Mouse (Mus musculus) hindbrain, embryonic 12.5 days (tissue): ENCODE measurements around the gene Oat. TPM values are rescaled to one million over a fixed set of nuclear protein-coding genes. Genes with fewer than 3 reads are reported as not detected.

ENCODE experiments used
- ATAC-seq: fragments of 200-750 bp; cut with Nextera tagmentation; 2 replicates; pipeline ENCODE4 v1.8.0; 2017; ENCODE audit warnings: moderate TSS enrichment; ENCODE audit not compliant: low FRiP score
- H3K27ac ChIP-seq: fragments of 300-500 bp; sonication (generic); 2 replicates; pipeline ENCODE4 v1.5.1; 2016; ENCODE audit warnings: mild to moderate bottlenecking
- H3K27me3 ChIP-seq: fragments of 300-500 bp; sonication (generic); 2 replicates; pipeline ENCODE4 v1.6.1; 2016; ENCODE audit warnings: mild to moderate bottlenecking
- H3K36me3 ChIP-seq: fragments of 300-500 bp; sonication (generic); 2 replicates; pipeline ENCODE4 v1.6.1; 2016; ENCODE audit warnings: mild to moderate bottlenecking
- H3K4me1 ChIP-seq: fragments of 300-500 bp; sonication (generic); 2 replicates; pipeline ENCODE4 v1.6.1; 2016
- H3K4me2 ChIP-seq: fragments of 300-500 bp; sonication (generic); replicated peaks from 2 replicates; pipeline ENCODE4 v1.6.1; 2016; ENCODE audit warnings: mild to moderate bottlenecking
- H3K4me3 ChIP-seq: fragments of 300-500 bp; sonication (generic); 2 replicates; pipeline ENCODE4 v1.5.1; 2016; ENCODE audit warnings: mild to moderate bottlenecking
- H3K9ac ChIP-seq: fragments of 300-500 bp; sonication (generic); 2 replicates; pipeline ENCODE4 v1.6.1; 2016; ENCODE audit warnings: mild to moderate bottlenecking, moderate library complexity
- H3K9me3 ChIP-seq: fragments of 300-500 bp; sonication (generic); replicated peaks from 2 replicates; pipeline ENCODE4 v1.6.1; 2016; ENCODE audit warnings: mild to moderate bottlenecking
- WGBS: fragments of 180-500 bp; shearing (Covaris S2); methylation state at CpG from one replicate; pipeline ENCODE4 v1.1.7; 2016; 5-methylcytosine and 5-hydroxymethylcytosine counted together
- polyA plus RNA-seq: library from polyadenylated mRNA; unstranded; fragments of >200 nt; fragmentation: Nextera tagmentation; extraction: Ambion mirVana; gene quantifications from 2 replicates; pipeline ENCODE4 v1.2.1, GENCODE M21; 2016

The Oat gene
- 121 and 127 TPM in 2 replicates for polyA plus RNA-seq

DNA sequence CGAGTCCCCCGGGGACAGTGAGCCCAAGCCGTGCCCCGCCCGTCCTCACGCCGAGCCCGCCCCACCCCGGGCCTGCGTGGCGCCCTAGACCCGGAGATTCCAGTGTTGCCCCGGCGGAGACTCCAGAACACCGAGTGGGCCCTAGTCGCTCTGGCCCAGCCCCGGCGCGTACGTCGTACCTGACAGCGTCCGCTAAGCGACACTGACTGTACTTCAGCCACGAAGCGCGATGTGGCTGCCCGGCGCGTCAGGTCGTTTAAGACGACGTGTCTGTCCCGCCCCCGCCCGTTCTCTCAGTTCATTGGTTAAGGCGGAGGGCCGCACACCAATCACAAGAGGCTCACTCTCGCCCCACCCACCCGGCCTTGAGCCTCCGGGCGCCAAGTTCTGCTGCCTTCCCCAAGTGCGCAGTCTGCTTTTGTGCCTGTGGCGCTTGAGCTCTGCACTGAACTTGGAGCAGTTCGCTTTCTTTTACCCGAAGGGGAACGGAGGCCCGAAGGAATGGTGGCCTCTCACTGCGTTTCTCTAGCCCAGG is at the start of gene Oat:
Gene Oat (minus strand): TSS at position 283 of the 535 bp plus-strand sequence.
- H3K4me1 ChIP-seq = peaks cover 21% of the 10 kb centered on the region
- H3K27ac ChIP-seq = peak within 1 kb of the TSS; percentile 77
- under 1% methylated on average over 49 of the region's 49 CpGs for WGBS
- H3K4me3 ChIP-seq = peak within 1 kb of the TSS; percentile 56
- ATAC-seq = peak; percentile 97
- H3K9ac ChIP-seq = peak within 1 kb of the TSS; percentile 61
- peaks cover 12% of the 10 kb centered on the region for H3K27me3 ChIP-seq
- H3K4me2 ChIP-seq = peak within 1 kb of the TSS; percentile 60
- H3K9me3 ChIP-seq = no peaks in the 10 kb centered on the region; the same call in 1 of the 2 replicates
- no peaks in the 10 kb centered on the region for H3K36me3 ChIP-seq

GRCm38 (mm10) chr7:132624161-132624560 is 48.0 kb upstream of the Oat start:
- Histone ChIP-seq H3K9ac (no peak overlapping the region), H3K4me2 (no peak overlapping the region), H3K27me3 (peaks cover 4% of the 10 kb centered on the region; the same call in 1 of the 2 replicates), H3K36me3 (no peaks in the 10 kb centered on the region), H3K27ac (no peak overlapping the region), H3K4me3 (no peak overlapping the region), H3K4me1 (no peaks in the 10 kb centered on the region), H3K9me3 (no peaks in the 10 kb centered on the region)
- WGBS = 70% methylated on average over 10 of the region's 10 CpGs
- ATAC-seq = no peak

GRCm38 (mm10) chr7:132619975-132620918 is 44.0 kb upstream of the Oat start:
- H3K36me3 ChIP-seq = no peaks in the 10 kb centered on the region
- no peak overlapping the region for H3K27ac ChIP-seq
- H3K4me3 ChIP-seq = no peak overlapping the region
- 90% methylated on average over 15 of the region's 15 CpGs for WGBS
- H3K9me3 ChIP-seq = no peaks in the 10 kb centered on the region
- no peak overlapping the region for H3K4me2 ChIP-seq
- H3K4me1 ChIP-seq = peaks cover 11% of the 10 kb centered on the region
- no peak for ATAC-seq
- peaks cover 7% of the 10 kb centered on the region; the same call in 1 of the 2 replicates for H3K27me3 ChIP-seq
- no peak overlapping the region for H3K9ac ChIP-seq

GRCm38 (mm10) chr7:132619549-132619948 is 43.4 kb upstream of the Oat start:
- Histone ChIP-seq H3K9me3 (no peaks in the 10 kb centered on the region), H3K36me3 (no peaks in the 10 kb centered on the region), H3K9ac (no peak overlapping the region), H3K27me3 (peaks cover 10% of the 10 kb centered on the region), H3K4me3 (no peak overlapping the region), H3K4me1 (peaks cover 12% of the 10 kb centered on the region), H3K4me2 (no peak overlapping the region), H3K27ac (no peak overlapping the region)
- ATAC-seq = no peak
- WGBS = 91% methylated on average over 8 of the region's 8 CpGs

DNA sequence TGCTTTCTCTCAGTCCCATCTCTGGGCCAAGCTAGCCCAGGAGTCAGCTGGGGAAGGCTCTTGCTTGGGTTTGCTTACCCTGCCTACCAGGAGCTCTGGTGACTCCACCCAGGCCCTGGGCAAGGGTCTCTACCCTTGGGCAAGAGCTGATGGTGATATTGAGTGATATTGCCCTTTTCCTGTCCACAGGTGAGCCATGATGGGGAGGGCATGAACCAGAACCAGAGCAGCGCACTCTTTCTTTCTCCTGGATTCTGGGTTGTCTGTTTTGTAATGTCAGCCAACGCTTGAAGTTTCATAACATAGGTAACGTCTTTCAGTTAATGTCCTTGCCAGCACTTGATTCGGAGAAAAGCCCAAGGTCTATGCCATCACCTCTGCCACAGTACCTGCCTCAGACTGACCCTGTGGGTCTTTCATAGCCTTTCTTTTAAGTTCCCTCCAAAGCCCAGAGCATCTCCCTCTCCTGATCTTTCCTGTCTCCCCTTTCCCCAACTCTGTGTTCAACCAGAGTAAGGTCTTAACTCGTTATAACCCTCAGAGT is 40.9 kb upstream of the Oat start:
- WGBS = 84% methylated on average over 5 of the region's 5 CpGs
- H3K27ac ChIP-seq = no peak overlapping the region
- H3K4me3 ChIP-seq = no peak overlapping the region
- peaks cover 12% of the 10 kb centered on the region for H3K4me1 ChIP-seq
- H3K9me3 ChIP-seq = no peaks in the 10 kb centered on the region
- no peak for ATAC-seq
- H3K4me2 ChIP-seq = no peak overlapping the region
- H3K9ac ChIP-seq = no peak overlapping the region
- H3K27me3 ChIP-seq = peaks cover 11% of the 10 kb centered on the region
- no peaks in the 10 kb centered on the region for H3K36me3 ChIP-seq

DNA sequence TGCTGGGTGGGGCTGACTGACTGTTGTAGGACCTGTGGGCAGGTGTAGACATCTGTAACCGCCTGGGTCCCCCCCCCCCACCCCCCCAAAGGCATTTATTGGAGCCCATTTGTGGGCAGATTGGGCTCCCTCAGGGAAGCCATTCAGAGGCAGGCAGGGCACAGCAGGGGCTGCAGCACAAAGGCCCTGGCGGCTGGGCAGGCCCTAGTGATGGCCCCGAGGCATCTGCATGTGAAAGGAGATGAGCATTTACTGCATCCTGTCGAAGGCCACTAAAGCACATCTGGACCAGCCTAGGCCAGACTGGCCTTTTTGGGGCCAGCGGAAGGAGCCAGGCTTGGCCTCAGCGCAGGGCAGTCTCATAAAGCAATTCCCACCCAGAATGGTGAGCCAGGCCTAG is 40.2 kb upstream of the Oat start:
- ATAC-seq = no peak
- no peaks in the 10 kb centered on the region for H3K9me3 ChIP-seq
- WGBS = 10% methylated on average over 6 of the region's 6 CpGs
- H3K4me3 ChIP-seq = no peak overlapping the region
- H3K4me1 ChIP-seq = peaks cover 12% of the 10 kb centered on the region
- peaks cover 11% of the 10 kb centered on the region for H3K27me3 ChIP-seq
- no peak overlapping the region for H3K9ac ChIP-seq
- no peaks in the 10 kb centered on the region for H3K36me3 ChIP-seq
- no peak overlapping the region for H3K27ac ChIP-seq
- H3K4me2 ChIP-seq = no peak overlapping the region

DNA sequence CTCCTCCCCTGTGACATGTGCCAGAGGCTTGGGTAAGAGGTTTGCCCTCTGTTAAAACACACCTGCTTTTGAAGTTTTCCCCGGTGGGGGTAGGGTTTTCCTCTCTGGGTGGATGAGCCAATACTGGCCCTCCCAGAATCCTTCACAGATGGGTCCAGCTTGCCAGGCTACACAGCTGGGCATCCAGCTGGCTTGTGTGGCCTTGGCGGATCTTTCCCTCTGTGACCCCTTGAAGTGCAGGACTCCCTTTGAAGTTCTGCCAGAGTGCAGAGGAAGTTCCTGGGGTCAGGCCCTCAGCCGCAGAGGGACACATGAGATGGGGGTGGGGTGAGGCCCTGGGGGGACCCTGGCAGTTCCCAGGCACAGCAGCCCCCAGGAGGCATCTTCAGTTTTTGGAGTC is 39.1 kb upstream of the Oat start:
- no peaks in the 10 kb centered on the region for H3K9me3 ChIP-seq
- no peaks in the 10 kb centered on the region for H3K36me3 ChIP-seq
- ATAC-seq = no peak
- H3K4me1 ChIP-seq = peaks cover 14% of the 10 kb centered on the region
- H3K27me3 ChIP-seq = peaks cover 7% of the 10 kb centered on the region
- H3K27ac ChIP-seq = no peak overlapping the region
- no peak overlapping the region for H3K4me2 ChIP-seq
- no peak overlapping the region for H3K4me3 ChIP-seq
- 1% methylated on average over 3 of the region's 3 CpGs for WGBS
- H3K9ac ChIP-seq = no peak overlapping the region

DNA sequence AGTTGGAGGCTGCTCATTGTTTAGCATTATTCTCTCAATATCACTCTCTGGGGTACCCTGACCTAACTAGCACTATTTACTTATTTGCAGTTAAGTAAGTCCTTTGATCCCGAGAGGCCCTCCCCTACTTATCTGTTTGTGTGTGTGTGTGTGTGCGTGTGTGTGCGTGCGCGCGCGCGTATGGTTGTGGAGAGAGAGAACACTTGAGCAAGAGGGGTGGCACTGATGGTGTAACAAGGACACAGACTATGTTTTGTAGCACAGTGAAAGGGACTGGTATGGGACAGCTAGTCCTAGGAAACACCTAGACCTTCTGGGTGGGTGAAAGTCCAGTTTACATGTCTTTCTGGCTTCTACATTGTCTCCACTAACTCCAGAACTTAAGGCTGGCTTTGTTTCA is 35.3 kb upstream of the Oat start:
- Histone ChIP-seq H3K4me2 (no peak overlapping the region), H3K9me3 (no peaks in the 10 kb centered on the region), H3K27ac (no peak overlapping the region), H3K4me3 (no peak overlapping the region), H3K36me3 (no peaks in the 10 kb centered on the region), H3K9ac (no peak overlapping the region), H3K27me3 (peaks cover 15% of the 10 kb centered on the region), H3K4me1 (peaks cover 16% of the 10 kb centered on the region)
- ATAC-seq = no peak
- WGBS = 97% methylated on average over 8 of the region's 8 CpGs

- H3K27ac ChIP-seq = no peak within 1 kb of the TSS
- H3K36me3 ChIP-seq = no peaks in the 10 kb centered on the region
- peak within 1 kb of the TSS; percentile 54 for H3K4me3 ChIP-seq
- 8% methylated on average over 44 of the region's 44 CpGs for WGBS
- peaks cover 9% of the 10 kb centered on the region; the same call in 1 of the 2 replicates for H3K4me1 ChIP-seq
- H3K9ac ChIP-seq = peak within 1 kb of the TSS; percentile 52; the same call in 1 of the 2 replicates
- H3K4me2 ChIP-seq = peak within 1 kb of the TSS; percentile 75
- H3K9me3 ChIP-seq = no peaks in the 10 kb centered on the region
- ATAC-seq = peak; percentile 74
- peaks cover 22% of the 10 kb centered on the region for H3K27me3 ChIP-seq
Measured at GRCm38 (mm10) chr7:132610468-132611318, 34.5 kb upstream of the Oat start, which contains the start of gene Lhpp. TSS of gene Lhpp (plus strand) at chr7:132610638.

- Histone ChIP-seq H3K9ac (no peak overlapping the region), H3K4me1 (0 out of 2 replicates have a peak, but pooled peaks cover 5% of the 10 kb centered on the region), H3K4me3 (no peak overlapping the region), H3K4me2 (no peak overlapping the region), H3K9me3 (no peaks in the 10 kb centered on the region), H3K36me3 (no peaks in the 10 kb centered on the region), H3K27ac (no peak overlapping the region), H3K27me3 (peaks cover 25% of the 10 kb centered on the region; the same call in 1 of the 2 replicates)
- 90% methylated on average over 4 of the region's 4 CpGs for WGBS
- no peak for ATAC-seq
Measured at GRCm38 (mm10) chr7:132608316-132609020, 32.3 kb upstream of the Oat start.

DNA sequence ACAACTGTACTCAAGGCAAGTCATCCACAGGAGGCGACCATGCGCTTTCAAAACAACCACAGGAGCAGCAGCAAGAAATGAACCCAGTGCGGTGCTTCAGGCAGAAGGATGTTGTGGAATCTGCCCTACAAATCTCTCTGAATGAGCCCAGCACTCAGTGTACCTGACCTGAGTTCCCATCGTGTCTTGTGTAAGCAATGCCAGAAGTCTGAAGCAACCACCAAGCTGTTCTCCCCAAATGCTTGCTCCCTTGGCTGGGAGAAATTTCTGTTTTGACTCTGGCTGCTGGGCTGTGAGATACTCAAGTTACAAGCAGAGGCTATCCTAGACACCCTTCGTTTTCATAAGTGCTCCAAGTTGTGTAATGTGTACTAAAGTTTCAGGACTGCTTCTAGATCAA is 29.5 kb upstream of the Oat start:
- Histone ChIP-seq H3K9ac (no peak overlapping the region), H3K4me2 (no peak overlapping the region), H3K27me3 (peaks cover 52% of the 10 kb centered on the region), H3K9me3 (no peaks in the 10 kb centered on the region), H3K27ac (no peak overlapping the region), H3K4me3 (no peak overlapping the region), H3K4me1 (peaks cover 10% of the 10 kb centered on the region), H3K36me3 (no peaks in the 10 kb centered on the region)
- WGBS = 56% methylated on average over 5 of the region's 5 CpGs
- no peak for ATAC-seq
